9 mouse cellular contexts compared by ENCODE assay signal in genomic region chr12:104426915-104427314, GRCm38 (mm10). TPM values are rescaled to one million over a fixed set of nuclear protein-coding genes. Genes with fewer than 3 reads are reported as not detected.
DNase-seq lines count a peak whose midpoint lies in the region; ATAC-seq lines count a peak whose summit lies in the region.
"Had no signal": no experiment of that assay in that cellular context is flagged by ENCODE, and none has a peak within 500 bp of the region (broad histone marks: within the 10 kb centered on the region; RNA-seq: fewer than 3 reads in every experiment).

No protein-coding gene starts in this region.

- ATAC-seq in neural tube, embryonic 15.5 days (ENCODE audit: low FRiP score): no peak
- no peak for ATAC-seq in embryonic facial prominence, embryonic 11.5 days (replicated peaks; ENCODE audit: insufficient number of reproducible peaks, low FRiP score, low TSS enrichment, low read depth)
- peak; percentile 47 for ATAC-seq in kidney, embryonic 15.5 days (replicated peaks; ENCODE audit: low FRiP score)
- ATAC-seq in midbrain, embryonic 14.5 days (ENCODE audit: low FRiP score, low TSS enrichment): no peak

- no peak overlapping the region for H3K9ac ChIP-seq in neural tube, embryonic 15.5 days (replicated peaks)
- H3K9ac ChIP-seq in embryonic facial prominence, embryonic 11.5 days (replicated peaks; ENCODE audit: low read length): no peak overlapping the region
- no peak overlapping the region for H3K9ac ChIP-seq in kidney, embryonic 15.5 days
- H3K9ac ChIP-seq in midbrain, embryonic 14.5 days (replicated peaks; ENCODE audit: low read length): no peak overlapping the region

- peak; percentile 67 for DNase-seq in neural tube, embryonic 10.5 days (ENCODE audit: extremely low spot score, low spot score)
- peak; percentile 38 for DNase-seq in adrenal gland, postnatal 25 days
- peak; percentile 75 for DNase-seq in embryonic facial prominence, embryonic 11.5 days (ENCODE audit: low spot score)
- DNase-seq in midbrain, embryonic 14.5 days: peak; percentile 80
- DNase-seq in frontal cortex, postnatal 14 days (ENCODE audit: low spot score in 2 of 2): no peak

- H3K4me1 ChIP-seq in neural tube, embryonic 15.5 days: peaks cover 5% of the 10 kb centered on the region; the same call in 1 of the 2 replicates
- no peaks in the 10 kb centered on the region for H3K4me1 ChIP-seq in embryonic facial prominence, embryonic 11.5 days (ENCODE audit: control insufficient read depth, insufficient read depth, low read length)
- H3K4me1 ChIP-seq in kidney, embryonic 15.5 days: peaks cover 8% of the 10 kb centered on the region; the same call in 1 of the 2 replicates
- no peaks in the 10 kb centered on the region for H3K4me1 ChIP-seq in midbrain, embryonic 14.5 days (ENCODE audit: control insufficient read depth, insufficient read depth, low read length)

- H3K9me3 ChIP-seq in neural tube, embryonic 15.5 days (replicated peaks): no peaks in the 10 kb centered on the region
- no peaks in the 10 kb centered on the region for H3K9me3 ChIP-seq in embryonic facial prominence, embryonic 11.5 days (replicated peaks; ENCODE audit: control insufficient read depth, low read length)
- H3K9me3 ChIP-seq in kidney, embryonic 15.5 days (replicated peaks): no peaks in the 10 kb centered on the region
- no peaks in the 10 kb centered on the region for H3K9me3 ChIP-seq in midbrain, embryonic 14.5 days (ENCODE audit: control insufficient read depth, low read length)

- H3K36me3 ChIP-seq in neural tube, embryonic 15.5 days: no peaks in the 10 kb centered on the region
- no peaks in the 10 kb centered on the region for H3K36me3 ChIP-seq in embryonic facial prominence, embryonic 11.5 days (replicated peaks; ENCODE audit: control insufficient read depth, insufficient read depth, low read depth, low read length)
- H3K36me3 ChIP-seq in kidney, embryonic 15.5 days: no peaks in the 10 kb centered on the region
- no peaks in the 10 kb centered on the region for H3K36me3 ChIP-seq in midbrain, embryonic 14.5 days (ENCODE audit: control insufficient read depth, insufficient read depth, low read length)

- no peak overlapping the region for H3K4me2 ChIP-seq in neural tube, embryonic 15.5 days
- H3K4me2 ChIP-seq in embryonic facial prominence, embryonic 11.5 days (ENCODE audit: low read depth, low read length): no peak overlapping the region
- H3K4me2 ChIP-seq in kidney, embryonic 15.5 days: no peak overlapping the region
- no peak overlapping the region for H3K4me2 ChIP-seq in midbrain, embryonic 14.5 days (ENCODE audit: low read length)

- no peak overlapping the region for H3K4me3 ChIP-seq in neural tube, embryonic 15.5 days (replicated peaks)
- no peak overlapping the region for H3K4me3 ChIP-seq in embryonic facial prominence, embryonic 11.5 days (ENCODE audit: low read depth, low read length)
- H3K4me3 ChIP-seq in kidney, embryonic 15.5 days (replicated peaks): no peak overlapping the region
- no peak overlapping the region for H3K4me3 ChIP-seq in midbrain, embryonic 14.5 days (replicated peaks; ENCODE audit: low read depth, low read length)

- H3K27me3 ChIP-seq in neural tube, embryonic 15.5 days (replicated peaks): no peaks in the 10 kb centered on the region
- H3K27me3 ChIP-seq in embryonic facial prominence, embryonic 11.5 days (ENCODE audit: control insufficient read depth, insufficient read depth, low read length): no peaks in the 10 kb centered on the region
- H3K27me3 ChIP-seq in kidney, embryonic 15.5 days: peaks cover 6% of the 10 kb centered on the region
- no peaks in the 10 kb centered on the region for H3K27me3 ChIP-seq in midbrain, embryonic 14.5 days (ENCODE audit: control insufficient read depth, insufficient read depth, low read length)

- no peak overlapping the region for H3K27ac ChIP-seq in neural tube, embryonic 15.5 days (replicated peaks)
- H3K27ac ChIP-seq in embryonic facial prominence, embryonic 11.5 days (replicated peaks; ENCODE audit: low read depth, low read length): no peak overlapping the region
- no peak overlapping the region for H3K27ac ChIP-seq in kidney, embryonic 15.5 days
- no peak overlapping the region for H3K27ac ChIP-seq in midbrain, embryonic 14.5 days (replicated peaks; ENCODE audit: low read depth, low read length)

- 4% methylated on average over 7 of the region's 7 CpGs for WGBS in neural tube, embryonic 15.5 days
- 5% methylated on average over 7 of the region's 7 CpGs for WGBS in embryonic facial prominence, embryonic 11.5 days
- 4% methylated on average over 7 of the region's 7 CpGs for WGBS in kidney, embryonic 15.5 days
- 5% methylated on average over 7 of the region's 7 CpGs for WGBS in midbrain, embryonic 14.5 days

RNA-seq across cellular contexts. Expression of gene Serpina3n, which starts 20.4 kb away (rescaled TPM):
- polyA plus RNA-seq in neural tube, embryonic 15.5 days (2015; fragmentation: Nextera tagmentation; extraction: Ambion mirVana): 2.5 and 2.7 TPM in 2 replicates
- 3.0 and 8.9 TPM in 2 replicates for total RNA-seq in adrenal gland, postnatal 25 days (2021)
- 0.10 and 0.13 TPM in 2 replicates for polyA plus RNA-seq in embryonic facial prominence, embryonic 11.5 days (2014; fragmentation: Nextera tagmentation; extraction: Ambion mirVana)
- 0.08 TPM in 1 of 2 replicates, not detected in the other for polyA plus RNA-seq in kidney, embryonic 15.5 days (2015; fragmentation: Nextera tagmentation; extraction: Ambion mirVana)
- polyA plus RNA-seq in midbrain, embryonic 14.5 days (2014; fragmentation: Nextera tagmentation; extraction: Ambion mirVana): 0.16 and 0.24 TPM in 2 replicates
- total RNA-seq: neutrophil, adult 5-6 weeks had no signal

RNA-seq across cellular contexts. Expression of gene Gsc, which starts 46.2 kb away (rescaled TPM):
- not detected in 2 replicates for polyA plus RNA-seq in neural tube, embryonic 15.5 days (2015; fragmentation: Nextera tagmentation; extraction: Ambion mirVana)
- not detected in 2 replicates for total RNA-seq in adrenal gland, postnatal 25 days (2021)
- polyA plus RNA-seq in embryonic facial prominence, embryonic 11.5 days (2014; fragmentation: Nextera tagmentation; extraction: Ambion mirVana): 30.3 and 34.6 TPM in 2 replicates
- 0.17 TPM in 1 of 2 replicates, not detected in the other for polyA plus RNA-seq in kidney, embryonic 15.5 days (2015; fragmentation: Nextera tagmentation; extraction: Ambion mirVana)
- polyA plus RNA-seq in midbrain, embryonic 14.5 days (2014; fragmentation: Nextera tagmentation; extraction: Ambion mirVana): not detected in 2 replicates
- total RNA-seq: neutrophil, adult 5-6 weeks had no signal
- polyA plus RNA-seq: heart, embryonic 14.5 days had no signal

Comparison
In these comparisons a context has a peak if more than half of its experiments do, and no peak if none do; other contexts are left out.
1. DNase-seq: peak in neural tube, embryonic 10.5 days (single experiment), adrenal gland, postnatal 25 days (single experiment), embryonic facial prominence, embryonic 11.5 days (single experiment) and midbrain, embryonic 14.5 days (single experiment); none in frontal cortex, postnatal 14 days (0 of 2).
2. RNA of gene Gsc, which starts 46.2 kb away (polyA plus RNA-seq): 30.3 to 34.6 TPM in embryonic facial prominence, embryonic 11.5 days; not detected in neural tube, embryonic 15.5 days, not detected in midbrain, embryonic 14.5 days and 0.17 TPM in kidney, embryonic 15.5 days; every median in the first group is over 10 times any median in the second.